Mouse (Mus musculus) adrenal gland, postnatal 36 days (tissue): ENCODE measurements around the gene Hnrnph1. TPM values are rescaled to one million over a fixed set of nuclear protein-coding genes. Genes with fewer than 3 reads are reported as not detected.

ENCODE experiments used
- DNase-seq, 2 experiments: peaks; one replicate each; pipeline ENCODE4 v3.0.0; 2021; ENCODE audit warnings: mixed read lengths in 1 of 2
- microRNA-seq: library from miRNA; unstranded; fragments of <30 nt; microRNA quantifications from one replicate; pipeline ENCODE4 v1.2.0, GENCODE M21; 2021
- total RNA-seq, 2 experiments: library from RNA; stranded (reverse); gene quantifications; 2 replicates each; pipeline ENCODE4 v1.2.3; 2021

The Hnrnph1 gene
- total RNA-seq, 2 experiments from 2014 or later, result 212 to 305 TPM

DNA sequence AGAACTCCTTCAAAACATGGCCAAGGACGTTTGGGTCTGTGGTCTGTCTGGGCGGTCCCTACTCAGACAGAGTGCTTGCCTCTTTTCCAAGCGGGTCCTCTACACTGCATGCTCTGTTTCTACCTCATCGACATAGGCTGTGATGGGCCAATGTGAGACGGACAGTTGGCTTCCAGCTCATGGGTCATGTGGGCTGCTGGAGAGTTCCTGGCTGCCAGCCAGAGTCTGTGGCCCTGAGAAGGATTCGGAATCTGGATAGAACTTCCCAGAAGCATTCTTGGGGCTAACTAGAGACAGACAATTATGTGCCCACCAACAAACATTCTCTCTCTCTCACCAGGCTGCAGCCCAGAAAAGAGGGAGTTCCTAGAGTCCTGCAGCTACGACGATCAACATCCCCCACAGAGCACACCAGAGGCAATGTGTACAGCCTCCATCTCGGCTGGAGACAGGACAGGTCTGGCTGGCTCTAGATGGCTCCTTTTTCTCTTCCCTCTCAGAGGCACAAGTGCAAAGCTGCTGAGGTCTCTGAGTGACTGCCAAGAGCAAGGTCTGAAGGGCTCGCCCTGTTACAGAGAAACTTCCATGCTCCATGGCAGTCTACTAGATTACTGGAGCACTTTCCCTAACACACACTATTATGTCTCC lies 26.7 kb downstream of the Hnrnph1 start:
- DNase-seq, result peak; percentile 86 to 88

DNA sequence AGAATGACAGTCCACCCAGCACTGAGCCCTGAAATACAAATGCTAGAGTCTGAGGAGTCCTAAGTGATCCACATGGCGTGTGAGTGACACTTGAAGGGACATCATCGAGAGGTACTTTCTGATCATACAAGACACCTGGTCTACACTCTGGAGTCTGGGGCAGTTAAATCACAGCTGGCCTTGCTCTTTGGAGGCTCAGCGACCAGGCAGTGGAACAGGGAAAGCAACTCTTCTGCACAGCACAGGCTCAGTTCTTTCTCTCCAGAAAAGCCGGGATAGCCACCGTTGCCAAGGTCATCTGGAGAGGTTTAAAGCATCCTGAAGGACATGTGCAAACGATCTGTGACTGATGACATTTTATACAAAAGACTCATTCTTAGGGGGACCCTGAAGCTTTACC lies 30.4 kb downstream of the Hnrnph1 start:
- peak; percentile 36 to 51 for DNase-seq

DNA sequence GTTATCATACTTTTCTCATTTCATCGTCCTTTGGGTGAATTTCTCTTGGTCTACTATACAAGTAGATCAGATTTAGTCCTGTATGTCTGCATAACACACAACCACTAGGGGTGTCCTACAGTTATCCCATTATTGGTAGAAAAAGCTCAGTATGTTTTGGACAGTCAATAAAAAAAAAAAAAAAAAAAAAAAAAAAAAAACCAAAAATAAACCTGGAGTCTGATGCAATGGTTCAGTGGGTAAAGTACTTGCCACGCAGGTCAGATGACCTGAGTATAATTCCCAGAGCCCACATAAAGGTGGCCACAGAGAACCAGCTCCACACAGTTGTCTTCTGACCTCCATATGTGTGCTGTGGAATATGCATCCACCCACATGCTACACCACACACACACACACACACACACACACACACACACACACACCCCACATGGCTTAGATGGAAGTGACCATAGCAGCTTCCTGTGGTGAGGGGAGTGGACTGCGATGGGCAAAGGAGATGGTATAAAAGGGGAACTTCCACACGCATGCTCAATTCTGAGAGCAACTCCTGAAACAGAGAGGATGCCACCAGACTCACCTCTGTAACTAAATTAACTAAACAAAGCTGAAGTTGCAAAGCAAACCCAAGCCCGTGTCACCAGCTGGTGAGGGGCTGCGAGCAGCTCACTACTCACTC lies 38.9 kb downstream of the Hnrnph1 start:
- DNase-seq, result no peak

DNA sequence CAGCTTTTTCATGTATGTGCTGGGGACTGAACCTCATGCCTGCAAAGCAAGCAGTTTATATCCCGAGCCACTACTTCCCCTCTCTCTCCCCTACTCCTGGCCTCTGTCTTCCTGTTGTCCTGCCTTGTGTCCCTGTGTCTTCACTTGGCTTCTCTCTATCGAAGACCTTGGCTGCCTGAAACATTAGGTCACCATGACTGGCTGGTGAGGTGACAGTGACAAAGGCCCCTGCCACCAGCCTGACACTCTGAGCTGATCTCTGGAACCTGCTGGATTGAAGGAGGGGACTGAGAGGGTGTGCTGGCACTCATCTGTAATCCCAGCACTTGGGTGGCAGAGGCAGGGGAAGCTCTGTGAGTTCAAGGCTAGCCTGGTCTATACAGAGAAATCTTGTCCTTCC lies 41.1 kb downstream of the Hnrnph1 start:
- peak; percentile 46 to 54 for DNase-seq

DNA sequence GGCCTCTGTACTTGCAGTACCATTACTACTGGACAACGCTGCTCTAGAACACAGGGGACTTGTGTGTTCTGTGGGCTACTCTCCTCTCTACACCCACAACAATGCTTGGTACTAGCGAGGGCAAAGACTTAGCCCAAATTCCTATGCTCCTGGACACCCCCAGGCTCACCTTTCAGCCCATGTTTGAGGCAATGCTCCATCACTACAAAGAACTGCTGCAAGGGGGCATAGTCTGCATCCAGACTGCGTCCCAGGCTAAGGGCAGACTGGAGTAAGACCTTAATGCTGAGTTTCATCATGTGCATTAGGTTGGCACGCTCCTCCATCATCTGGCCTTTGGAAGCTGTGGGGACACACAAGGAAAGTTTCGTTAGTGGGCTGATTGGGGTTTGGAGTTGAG lies 44.7 kb downstream of the Hnrnph1 start:
- no peak for DNase-seq

DNA sequence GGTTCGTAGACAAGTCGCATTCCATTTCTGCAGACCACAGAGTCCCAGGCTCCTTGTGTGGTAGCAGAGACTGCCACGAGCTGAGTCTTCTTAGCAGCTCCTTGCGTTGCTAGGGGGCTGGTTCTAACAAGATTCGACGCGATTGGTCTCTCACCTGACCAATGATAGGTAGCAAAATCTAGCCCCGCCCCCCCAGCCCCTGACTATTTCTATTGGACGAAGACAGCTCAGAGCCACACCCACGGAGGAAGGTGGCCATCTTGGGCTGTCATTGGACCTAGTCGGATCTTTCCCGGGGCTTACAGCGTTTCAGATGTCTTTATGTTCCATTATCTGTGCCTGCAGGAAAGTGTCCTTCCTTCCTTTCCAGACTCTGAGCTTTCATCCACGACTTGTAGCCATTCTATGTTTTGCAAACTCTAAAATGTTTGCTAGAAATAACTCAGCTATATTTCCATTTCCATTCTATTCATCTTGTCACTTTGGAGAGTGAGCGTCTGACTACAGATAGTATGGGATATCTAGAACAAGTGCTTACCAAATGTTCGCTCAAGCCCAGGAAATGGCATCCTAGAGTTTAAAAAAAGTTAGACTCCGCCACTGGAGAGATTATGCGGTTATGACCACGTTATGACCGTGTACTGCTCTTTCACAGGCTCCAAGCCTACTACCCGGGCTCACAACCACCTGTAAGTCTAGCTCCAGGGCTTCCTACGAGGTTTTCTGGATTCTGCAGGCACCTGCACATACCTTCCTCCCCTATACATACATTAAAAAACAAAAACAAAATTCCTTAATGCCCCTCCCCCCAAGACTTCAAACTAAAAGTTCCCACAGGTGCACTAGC lies 45.4 kb downstream of the Hnrnph1 start:
- DNase-seq, result peak; percentile 57 to 75

DNA sequence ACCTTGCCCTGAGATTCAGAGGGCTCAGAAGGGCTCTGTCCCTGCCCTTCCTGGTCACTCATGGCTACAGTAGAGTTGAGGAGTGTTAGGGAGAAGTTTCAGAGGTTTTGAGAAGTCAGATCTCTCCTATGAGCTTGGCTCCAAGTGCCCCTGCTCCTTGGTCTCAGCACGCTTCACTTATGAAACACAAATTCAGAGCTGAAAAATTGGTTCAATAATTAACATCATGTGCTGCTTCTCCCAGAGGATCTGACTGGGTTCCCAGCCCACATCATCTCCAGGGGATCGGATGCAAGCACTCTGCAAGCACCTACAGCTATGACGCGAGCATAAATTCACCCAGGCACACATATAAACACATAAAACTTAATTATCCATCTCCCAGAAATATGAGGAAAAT lies 49.3 kb downstream of the Hnrnph1 start:
- DNase-seq, result no peak

DNA sequence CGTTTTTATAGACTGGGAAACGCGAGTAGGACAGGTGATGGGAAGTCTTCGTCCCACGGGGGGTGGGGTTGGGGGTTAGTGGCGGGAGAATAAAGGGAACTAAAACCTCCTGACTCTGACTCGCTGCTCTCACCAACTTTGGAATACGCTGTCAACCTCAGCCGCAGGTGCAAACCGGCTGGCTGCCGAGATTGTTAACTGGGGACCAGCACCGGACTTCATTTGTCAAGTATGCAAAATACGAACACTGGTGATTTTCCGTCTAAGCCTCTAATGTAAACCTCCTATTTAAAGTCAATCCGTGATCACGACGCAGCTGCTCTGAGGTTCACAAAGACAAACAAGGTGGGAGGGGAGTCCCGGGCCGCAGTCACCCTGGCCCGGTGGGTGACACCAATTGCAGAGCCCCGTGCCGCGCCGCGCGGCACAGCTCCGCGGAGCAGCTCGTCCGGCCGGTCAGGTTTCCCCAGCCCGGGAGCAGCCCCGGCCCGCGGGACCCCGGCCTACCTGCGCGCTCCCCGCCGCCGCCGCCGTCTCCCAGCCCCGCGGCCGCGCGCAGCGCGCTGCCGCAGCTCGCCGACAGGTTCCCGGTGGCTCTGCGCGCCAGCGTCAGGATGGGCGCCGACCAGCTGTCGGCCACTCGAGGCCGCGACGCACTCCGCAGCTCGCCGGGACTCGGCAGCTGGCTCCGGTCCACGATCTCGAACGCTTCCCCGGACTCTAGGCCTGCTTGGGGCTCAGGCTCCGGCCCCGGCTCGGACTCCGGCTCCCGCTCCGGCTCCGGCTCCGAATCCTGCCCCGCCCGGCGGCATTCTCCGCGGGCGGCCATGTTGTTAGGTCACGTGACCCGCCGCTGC lies 53.7 kb downstream of the Hnrnph1 start, which contains the start of gene Rufy1:
Rufy1 (minus strand) TSS at position 849 of the 857 bp plus-strand sequence.
- DNase-seq, result peak; percentile 86 to 90

DNA sequence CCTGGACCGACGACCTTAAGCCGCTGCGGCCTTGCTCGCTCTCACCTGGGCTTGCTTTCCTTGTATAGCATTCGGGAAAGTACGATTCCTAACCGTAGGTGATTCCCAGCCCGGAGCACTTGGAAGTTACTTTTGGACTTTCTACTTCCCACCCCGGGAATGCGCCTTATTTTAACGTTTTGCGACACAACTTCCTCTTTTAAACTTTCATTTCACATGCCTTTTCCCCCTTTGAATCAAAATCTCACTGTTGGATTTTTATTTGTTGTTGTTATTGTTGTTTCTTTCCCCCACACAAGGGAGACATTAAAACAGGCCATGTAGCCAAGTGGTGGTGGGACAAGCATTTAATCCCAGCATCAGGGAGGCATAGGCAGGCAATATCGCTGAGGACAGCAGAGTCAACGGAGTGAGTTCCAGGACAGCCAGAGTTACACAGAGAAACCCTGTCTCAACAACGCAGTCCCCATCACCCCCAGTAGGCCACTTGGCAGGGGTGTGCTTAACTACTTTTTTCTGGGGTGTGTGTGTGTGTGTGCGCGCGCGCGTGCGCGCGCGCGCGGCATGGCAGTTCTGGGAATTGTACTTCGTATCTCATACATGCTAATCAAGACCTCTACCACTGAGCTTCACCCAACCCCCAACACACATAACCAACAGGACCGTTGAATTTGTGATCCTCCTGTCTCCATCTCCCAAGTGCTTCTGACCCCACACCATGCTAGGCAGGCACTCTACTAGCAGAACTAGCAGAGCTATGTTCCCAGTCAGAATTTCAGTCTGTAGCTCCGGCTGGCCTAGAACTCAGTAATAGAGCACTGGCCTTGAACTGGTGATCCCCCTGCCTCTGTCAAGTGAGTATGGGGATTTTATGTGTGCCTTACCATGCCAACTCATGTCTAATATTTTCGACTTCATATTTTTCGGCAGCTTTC lies 54.6 kb downstream of the Hnrnph1 start:
- DNase-seq, result peak; percentile 14 to 22

DNA sequence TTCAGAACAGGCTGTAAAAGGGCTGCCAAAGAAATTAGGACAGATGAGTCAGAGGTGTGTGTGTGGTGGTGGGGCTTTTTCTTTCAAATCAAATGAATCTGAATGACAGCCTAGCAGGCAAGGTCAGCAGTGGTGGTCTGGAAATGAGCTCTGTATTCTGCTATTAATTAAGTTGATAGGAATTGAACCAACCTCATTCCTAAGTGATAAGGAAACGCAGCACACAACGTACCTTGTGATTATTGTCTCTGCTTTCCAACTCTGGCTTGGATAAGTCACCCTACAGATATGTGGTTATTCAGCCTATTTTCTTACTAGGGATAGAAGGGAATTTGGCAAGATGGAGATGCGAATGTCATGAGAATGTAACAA lies 55.3 kb downstream of the Hnrnph1 start:
- peak in 1 of 2 experiments; percentile 26 for DNase-seq

DNA sequence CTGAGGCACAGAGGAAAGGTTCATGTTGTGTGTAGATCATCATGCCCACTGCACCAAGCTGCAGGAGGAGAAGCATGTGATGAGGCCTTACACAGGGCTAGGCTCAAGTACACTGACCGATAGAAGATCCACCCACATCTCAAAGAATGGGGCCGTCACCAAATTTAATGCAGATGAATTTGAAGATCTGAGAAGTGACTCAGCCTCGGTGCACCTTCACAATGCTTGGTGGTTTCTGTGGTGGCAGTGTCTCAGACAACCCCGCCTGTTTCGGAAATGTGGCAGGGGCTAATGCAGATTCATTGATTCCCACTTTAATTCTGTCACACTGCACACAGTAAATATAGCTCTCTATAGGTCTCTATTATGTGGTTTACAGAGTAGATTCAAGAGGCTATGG lies 56.1 kb downstream of the Hnrnph1 start:
- DNase-seq, result no peak

Small RNA genes lying within 50 kb of the gene (microRNA-seq; reads per million reads assigned to microRNA genes)
- not detected for gene Mir804

Other genes with a start within 250 kb of the Hnrnph1 start
- 100 to 1,000 TPM; 121 to 155 TPM for gene Tbc1d9b, start 245.6 kb upstream of the Hnrnph1 start, total RNA-seq
- gene Mrnip, start 202.5 kb upstream of the Hnrnph1 start, total RNA-seq, result 10 to 100 TPM in 1 of 2 experiments, 1 to 10 TPM in 1; 7.4 to 10.9 TPM
- gene Sqstm1, start 166.2 kb upstream of the Hnrnph1 start, total RNA-seq, result 100 to 1,000 TPM; 862 to 881 TPM
- 100 to 1,000 TPM; 116 to 149 TPM for gene Mgat4b, start 166.1 kb upstream of the Hnrnph1 start, total RNA-seq
- 10 to 100 TPM; 10.5 to 23.5 TPM for gene Ltc4s, start 138.4 kb upstream of the Hnrnph1 start, total RNA-seq
- gene Maml1, start 84.7 kb upstream of the Hnrnph1 start, total RNA-seq, result 10 to 100 TPM; 24.7 to 26.0 TPM
- gene Canx, start 51.3 kb upstream of the Hnrnph1 start, total RNA-seq, result 100 to 1,000 TPM; 473 to 490 TPM
- gene Cby3, start 22.5 kb upstream of the Hnrnph1 start, total RNA-seq, result not detected
- gene Rufy1, start 54.1 kb downstream of the Hnrnph1 start, total RNA-seq, result 10 to 100 TPM; 38.2 to 39.8 TPM
- 10 to 100 TPM in 1 of 2 experiments, 1 to 10 TPM in 1; 6.4 to 13.1 TPM for gene Adamts2, start 225.1 kb downstream of the Hnrnph1 start, total RNA-seq